Mouse (Mus musculus) regulatory T cell (primary cell): ENCODE measurements around the gene Ppbp.

ENCODE experiments used
- in situ Hi-C: fragments of 300-600 bp; cut with MboI, MseI; formaldehyde crosslinking; loops from one replicate; pipeline ENCODE4 v1.15.1; 2025; ENCODE audit warnings: high pct_unique_total_duplicates

Ppbp gene

DNA sequence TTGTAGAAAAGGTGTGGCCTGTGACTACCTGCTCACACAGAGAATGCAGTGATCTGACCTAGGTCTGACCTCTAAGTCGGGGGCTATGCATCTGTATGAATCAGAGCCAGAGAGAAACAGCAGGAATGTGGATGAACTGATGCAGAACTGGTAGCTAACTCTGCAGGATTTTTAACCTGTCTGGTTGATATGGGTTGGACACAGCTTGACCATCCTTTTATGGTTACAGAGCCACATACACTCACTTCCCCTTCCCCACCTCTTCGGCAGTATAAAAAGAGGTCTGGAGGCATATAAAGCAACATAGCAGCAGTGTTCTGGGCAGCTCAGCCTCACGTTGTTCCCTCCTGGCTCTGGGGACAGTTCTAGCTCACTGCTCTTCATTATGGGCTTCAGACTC is at the start of gene Ppbp:
Ppbp (plus strand) TSS at position 301 of the 400 bp plus-strand sequence.
- in situ Hi-C loops, result no loop called here

DNA sequence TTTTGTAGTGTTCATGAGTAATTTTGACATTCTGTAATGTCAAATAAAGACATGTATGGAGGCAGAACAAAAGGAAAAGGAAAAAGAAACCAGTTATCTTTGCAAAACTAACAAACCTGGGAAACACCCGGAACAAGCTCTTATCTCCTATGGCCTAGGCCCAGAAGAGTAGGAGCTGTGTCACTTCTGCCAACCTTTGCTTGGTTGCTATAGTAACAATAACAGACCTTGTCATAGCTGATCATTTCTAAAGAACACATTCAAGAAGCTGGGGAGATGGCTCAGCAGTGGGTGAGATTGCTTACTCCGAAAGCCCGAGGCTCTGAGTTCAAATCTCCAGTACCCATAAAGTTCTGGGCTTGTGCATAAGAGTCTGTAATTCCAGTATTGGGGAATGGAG is 45.7 kb upstream of the Ppbp start:
- in situ Hi-C loops, result no loop called here

DNA sequence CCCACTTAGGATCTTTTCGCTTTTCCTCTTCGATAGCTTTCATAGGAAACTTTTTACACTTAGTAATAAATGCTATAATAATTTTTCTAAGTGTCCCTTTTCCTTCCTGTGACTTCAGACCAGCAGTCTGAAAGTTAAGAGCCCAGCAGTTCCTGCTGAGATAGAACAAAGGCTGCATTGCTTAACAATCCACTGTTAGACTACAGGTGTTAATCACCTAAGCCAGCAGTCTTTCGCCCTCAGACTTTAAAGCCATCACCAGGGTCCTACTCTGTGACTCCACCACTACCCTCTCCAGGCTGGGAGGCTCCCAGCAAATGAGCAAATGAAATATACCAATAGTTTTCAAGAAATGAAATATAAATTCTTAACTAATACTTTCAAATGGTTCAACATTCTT is 40.1 kb upstream of the Ppbp start:
- in situ Hi-C loops, result no loop called here

DNA sequence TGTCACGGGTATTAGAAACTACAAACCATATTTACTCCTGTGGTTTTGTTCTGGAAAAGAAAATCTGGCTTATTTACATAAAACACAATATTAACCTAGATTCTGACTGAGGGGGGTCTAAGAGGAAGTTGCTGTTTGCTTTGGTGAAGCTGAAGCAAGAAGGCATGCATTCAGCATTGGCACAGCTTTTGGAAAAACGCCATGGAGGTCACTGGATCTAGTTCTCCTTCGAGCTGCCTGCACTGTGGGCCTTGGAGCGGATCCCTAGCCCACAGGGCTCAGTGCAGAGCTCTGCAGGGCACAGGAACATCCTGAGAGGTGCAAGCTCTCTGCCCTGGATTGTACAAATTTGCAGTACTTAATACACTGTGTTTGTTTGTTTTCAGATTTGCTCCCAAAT is 36.8 kb upstream of the Ppbp start:
- in situ Hi-C loops, result no loop called here

DNA sequence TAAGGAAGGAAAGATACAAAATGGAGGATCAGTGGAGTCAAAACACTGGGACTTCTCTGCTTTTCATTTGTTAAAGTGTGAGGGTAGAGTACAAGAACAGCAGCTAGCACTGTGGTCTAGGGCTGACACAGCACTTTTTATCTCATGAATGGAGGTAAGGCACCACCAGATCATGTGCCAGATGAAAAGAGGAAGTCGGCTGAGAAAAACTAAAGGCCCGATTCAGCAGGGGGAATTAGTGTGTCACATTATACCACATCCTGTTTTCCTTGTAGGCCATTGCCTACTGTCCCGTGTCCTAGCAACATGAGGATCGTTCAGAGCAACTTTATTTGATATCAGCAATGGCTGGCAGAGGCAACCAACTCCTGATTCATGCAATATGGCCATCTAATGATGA is 26.3 kb upstream of the Ppbp start:
- in situ Hi-C loops, result no loop called here

DNA sequence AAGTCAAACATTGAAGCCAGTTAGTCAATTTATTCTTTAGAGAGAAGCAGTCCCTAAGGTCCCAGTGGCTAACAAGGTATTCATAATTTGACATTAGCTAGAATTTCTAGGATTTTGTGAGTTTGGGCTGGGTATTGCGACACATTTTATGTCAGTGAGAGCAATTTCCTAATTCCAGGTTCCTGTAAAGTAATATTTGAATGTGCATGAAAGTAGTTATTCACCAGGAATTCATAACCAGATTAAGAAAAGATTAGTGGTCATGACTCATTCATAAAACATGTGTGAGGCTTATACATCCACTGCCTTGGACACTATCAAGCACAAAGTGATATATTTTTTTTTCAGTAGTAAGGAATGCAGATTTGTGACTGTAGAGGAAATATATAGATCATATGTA is 14.4 kb upstream of the Ppbp start:
- in situ Hi-C loops, result no loop called here

DNA sequence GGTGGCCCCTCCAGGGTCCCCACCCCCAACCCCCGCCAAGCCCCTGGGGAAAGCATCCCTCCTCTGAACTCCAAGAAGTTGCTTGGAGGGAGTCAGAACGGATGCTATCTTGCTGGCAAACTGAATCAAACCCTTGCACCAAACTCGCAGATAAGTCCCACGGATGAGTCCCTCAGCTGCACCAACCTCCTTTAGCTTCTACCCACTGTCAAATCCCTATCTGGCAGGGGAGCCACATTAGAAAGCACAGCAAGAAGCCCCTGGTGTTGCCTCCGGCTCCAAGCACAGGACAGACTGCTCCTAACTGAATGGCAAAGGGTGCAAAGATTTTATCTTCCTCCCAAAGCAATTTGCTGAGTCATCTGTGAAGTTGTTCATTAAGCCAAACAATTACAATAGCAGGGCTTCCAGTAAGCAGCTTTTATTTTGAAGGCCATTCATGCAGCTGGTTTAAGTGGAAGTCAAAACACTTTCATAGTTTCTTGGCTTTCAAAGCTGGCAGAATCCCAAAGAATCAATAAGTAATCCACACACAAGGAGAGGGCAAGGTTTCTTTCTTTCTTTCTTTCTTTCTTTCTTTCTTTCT is 10.2 kb upstream of the Ppbp start:
- in situ Hi-C loops, result no loop called here

DNA sequence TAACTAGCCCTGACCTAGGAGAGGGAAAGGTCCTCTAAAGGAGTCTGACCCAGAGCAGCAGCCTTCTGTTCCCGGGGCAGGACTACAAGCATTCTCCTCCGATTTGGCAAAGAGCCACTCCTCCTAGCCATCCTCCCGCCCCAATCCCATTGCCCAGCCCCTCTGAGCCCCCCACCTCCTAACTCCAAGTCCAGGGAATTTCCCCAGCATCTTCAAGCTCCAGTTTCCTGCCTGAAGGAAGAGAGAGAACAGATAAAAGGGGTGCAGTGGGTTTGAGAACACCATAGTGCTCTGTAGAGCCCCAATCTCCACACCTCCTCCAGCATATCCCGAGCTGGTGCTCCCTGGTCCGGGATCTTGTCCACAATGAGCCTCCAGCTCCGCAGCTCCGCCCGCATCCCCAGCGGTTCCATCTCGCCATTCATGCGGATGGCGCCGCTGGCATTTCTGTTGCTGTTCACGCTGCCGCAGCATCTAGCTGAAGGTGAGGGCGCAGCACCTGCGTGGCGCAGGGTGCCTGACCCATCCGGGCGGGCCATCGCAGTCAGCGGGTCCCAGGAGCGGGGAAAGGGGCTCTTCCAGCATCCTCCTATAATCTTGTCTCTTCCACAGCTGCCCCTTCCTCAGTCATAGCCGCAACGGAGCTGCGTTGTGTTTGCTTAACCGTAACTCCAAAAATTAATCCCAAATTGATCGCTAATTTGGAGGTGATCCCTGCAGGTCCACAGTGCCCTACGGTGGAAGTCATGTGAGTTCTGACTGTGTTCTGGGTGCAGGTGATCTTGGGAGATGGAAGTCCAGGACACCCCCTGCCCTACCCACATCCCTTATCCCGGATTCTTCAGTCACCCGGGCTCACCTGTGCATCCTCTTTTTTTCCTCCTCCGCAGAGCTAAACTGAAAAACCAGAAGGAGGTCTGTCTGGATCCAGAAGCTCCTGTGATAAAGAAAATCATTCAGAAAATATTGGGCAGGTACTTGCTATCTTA is 8.9 kb upstream of the Ppbp start, which contains the start of gene Cxcl5:
Cxcl5 (plus strand) TSS at position 284 of the 989 bp plus-strand sequence.
- in situ Hi-C loops, result no loop called here

DNA sequence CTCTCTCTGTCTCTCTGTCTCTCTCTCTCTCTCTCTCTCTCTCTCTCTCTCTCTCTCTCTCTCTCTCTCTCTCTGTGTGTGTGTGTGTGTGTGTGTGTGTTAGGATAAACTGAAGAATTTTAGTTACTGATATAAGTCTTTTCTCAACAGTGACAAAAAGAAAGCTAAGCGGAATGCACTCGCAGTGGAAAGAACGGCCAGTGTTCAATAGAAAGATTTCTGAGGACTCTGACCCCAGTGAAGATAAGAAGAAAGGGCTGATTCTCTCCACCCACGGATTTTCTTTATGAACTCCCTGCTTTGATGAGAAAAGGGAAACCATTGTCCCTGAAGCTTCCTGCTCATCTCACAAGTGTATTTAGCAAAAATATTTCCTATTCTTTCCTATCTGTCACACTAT is 8.0 kb upstream of the Ppbp start:
- in situ Hi-C loops, result no loop called here

DNA sequence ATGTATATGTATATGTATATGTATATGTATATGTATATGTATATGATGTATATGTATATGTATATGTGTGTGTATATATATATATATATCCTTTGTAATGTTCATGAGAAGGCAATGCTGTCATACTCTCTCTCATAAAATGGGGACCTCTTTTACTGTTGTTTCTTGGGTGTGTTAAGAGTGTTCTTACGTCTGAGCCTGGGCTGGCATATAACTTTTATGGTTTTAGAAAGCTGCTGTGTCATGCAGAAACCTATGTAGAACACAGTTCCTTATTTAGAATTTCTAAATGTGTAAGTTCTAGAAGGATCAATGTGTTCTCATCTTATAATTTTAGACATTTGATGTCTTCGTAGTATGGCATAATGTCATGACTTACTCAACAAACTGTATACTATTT is 7.5 kb upstream of the Ppbp start:
- in situ Hi-C loops, result no loop called here

DNA sequence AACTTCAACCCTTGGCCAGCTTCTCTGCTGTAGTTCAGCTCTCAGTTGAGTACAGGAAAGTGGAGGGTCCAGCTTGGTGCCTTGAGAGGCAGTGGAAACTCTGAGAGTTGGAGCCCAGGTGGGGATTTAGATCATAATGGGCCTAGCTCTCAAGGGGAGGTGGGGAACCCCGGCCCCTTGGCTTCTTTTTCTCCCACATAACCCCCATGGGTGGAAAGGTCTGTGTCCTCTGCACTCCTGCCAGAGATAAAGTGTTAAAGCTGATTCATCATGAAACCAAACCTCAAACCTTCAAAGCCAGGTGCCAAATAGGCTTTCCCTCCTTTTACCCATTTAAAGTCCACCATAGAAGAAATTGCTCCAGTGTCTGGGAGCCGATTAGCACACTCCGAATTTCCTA is 6.5 kb upstream of the Ppbp start:
- in situ Hi-C loops, result no loop called here

DNA sequence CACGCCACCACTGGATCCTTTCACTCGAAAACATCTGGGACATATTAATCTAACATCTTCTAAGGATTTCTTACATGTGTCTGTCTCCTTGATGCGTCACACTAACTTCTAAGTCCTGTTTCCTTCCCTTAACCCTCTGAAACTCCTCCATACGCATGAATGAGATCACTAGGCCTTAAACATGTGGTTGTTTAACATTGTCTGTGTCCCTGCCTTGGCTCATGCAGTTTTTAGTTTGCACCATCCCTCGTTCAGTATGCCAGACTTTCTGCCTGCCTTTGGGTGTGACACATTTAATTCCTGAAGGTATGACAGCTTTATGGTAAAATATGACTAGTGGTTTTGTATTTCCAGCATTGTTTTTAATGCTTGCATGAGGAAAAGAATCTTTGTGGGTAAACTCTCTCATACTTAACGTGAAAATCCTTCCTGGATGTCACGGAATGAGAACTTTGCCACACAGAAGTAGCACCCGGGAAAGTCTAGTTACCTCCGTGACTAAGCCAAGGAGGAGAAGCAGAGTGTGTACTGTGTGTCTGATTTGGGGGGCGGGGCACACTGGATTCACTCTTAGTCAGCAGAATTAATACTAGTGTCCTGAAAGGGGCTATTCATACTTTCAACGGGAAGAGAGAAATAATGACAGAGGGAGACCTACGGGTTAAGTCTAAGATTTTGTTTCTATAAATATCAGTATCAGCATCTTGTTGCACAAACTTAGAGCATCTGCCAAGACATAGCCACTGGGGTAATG is 4.2 kb upstream of the Ppbp start:
- in situ Hi-C loops, result no loop called here

DNA sequence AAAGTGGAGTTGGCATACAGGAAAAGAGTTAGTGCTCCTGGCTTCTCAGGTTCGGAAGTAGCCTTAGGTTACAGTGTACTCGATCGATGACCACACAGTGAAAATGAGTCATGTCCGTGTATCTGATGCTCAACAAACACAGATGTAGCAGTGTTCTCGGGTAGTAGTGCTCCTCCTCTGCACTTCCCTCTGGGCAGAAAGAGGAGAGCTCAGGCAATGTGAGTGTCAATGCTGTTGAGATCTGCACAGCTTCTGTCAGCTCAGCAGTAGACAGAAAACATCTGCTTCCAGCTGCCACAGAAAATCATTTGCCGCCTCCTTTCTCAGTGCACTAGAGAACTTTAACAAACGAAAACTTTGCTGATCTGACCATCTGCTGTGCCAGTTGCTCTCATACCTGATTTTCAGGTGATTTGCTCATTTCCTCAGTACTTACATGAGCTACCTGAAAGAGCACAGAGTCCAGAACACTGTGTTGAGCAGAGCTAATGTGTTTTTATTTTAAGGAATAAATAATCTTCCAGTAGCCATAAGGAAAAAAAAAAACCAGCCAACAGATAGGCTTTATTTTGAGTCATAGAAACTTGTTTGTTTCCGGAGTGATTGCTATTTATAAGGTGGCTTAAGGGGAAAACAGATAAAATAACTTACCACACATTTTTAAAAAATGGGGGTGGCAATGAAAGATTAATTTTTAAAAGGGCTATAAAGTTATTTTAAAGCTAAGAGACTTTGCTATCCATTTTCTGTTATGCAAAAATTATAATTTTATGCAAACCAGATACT is 2.3 kb upstream of the Ppbp start:
- in situ Hi-C loops, result no loop called here

DNA sequence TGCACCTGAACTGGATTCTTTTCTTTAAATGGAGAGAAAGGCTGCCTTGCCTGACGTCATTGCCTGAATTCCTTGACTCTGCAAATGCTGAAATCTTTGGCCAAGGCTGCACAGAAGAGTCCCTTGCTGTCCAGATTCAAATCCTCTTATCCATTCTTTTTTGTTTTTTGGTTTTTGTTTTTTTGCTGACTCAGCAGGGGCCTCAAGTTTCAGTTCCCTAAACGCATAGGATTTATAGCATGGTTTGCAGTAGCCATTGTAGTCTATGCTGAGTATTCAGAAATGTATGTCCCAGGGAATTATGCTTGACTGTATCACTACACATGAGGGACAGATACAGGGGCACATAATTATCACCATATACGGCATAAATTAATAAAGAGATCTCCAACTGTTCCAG is 3.1 kb downstream of the Ppbp start:
- in situ Hi-C loops, result no loop called here

DNA sequence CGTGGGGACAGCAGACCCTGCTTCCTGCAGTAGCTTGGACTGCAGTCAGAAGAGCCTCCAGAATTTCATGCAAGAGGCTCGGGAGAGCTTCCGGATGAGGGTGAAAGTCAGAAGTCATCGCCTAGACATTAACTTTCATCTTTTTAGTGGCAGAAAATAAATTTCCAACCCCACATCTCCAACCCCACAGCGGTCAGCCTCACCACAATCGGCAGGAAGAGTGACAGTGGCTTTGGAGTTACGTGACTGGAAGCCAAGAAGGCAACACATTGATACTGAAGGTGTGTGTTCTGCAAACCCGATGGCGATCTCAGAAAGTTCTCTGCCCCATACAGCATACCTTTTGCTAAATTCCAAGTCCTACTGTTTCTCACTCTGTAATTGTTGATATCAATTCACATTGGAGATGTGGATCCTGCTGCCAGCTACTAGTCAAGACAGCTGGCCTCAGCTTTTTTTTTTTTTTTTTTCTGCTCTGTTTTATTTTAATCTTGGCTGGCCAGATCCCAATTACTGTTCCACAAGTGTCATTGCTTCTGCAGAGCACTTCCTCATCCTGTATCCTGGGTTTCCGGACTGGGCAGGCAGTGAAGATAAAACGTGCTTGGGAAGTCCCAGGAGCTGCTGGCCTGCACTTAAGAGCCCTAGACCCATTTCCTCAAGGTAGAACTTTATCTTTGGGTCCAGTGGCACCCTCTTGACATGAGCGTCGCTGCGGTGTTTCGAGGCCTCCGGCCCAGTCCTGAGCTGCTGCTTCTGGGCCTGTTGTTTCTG is 3.7 kb downstream of the Ppbp start, which contains the start of gene Pf4:
Pf4 (plus strand) TSS at position 556 of the 774 bp plus-strand sequence.
- in situ Hi-C loops, result no loop called here

DNA sequence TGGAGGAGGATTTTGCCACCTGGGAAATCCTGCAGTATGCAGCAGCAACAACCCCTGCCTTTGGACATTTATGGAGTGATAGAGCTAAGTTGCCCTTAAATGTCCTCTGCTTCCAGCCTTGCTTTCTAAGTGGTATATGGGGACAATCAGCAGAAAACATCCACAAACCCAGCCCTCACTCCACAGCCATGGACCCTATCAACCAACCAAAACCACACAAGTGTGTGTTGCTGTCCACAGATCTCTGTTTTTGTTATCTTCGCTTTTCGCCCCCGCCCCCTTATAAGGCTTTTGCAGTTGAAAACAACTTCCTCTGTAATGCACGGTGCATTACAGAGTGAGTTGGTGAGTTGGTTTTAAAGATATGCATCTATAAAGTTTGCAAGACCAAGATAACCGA is 7.2 kb downstream of the Ppbp start:
- in situ Hi-C loops, result no loop called here

DNA sequence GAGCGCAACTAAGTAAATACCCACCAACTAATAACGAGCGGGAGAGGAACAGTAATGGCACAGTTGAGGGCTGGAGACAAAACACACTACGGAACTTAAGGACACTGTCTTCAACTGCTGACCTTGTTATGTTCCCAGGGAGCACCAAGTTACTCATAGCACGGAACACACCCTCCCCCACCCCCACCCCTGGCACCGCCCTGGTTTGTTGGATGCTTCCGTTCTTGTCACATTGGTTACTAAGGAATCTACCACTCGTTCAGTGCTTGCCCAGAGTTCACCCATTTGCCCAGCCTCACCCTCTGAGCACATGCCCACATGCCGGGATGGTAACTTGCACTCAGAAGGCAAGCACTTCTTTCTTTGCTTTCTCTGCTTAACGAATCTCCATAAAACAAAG is 9.3 kb downstream of the Ppbp start:
- in situ Hi-C loops, result no loop called here

DNA sequence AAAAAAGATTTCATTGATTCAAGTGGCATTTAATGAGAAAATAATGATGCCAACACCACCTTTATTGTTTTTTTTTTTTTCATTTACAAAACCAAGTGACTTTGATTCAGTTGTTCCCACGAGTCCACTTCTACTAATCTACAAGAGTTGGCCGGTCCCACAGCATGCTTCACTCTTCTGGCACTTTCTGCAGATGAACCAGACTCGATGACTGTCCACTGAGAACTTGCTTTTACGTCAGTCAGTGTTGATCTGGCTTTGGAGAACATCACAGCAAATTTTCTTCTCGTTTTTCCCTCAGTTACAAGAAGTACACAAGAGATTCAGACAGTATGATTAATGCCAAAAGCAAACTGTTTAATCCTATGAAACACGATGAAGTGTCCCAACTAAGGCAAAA is 10.5 kb downstream of the Ppbp start:
- in situ Hi-C loops, result no loop called here

DNA sequence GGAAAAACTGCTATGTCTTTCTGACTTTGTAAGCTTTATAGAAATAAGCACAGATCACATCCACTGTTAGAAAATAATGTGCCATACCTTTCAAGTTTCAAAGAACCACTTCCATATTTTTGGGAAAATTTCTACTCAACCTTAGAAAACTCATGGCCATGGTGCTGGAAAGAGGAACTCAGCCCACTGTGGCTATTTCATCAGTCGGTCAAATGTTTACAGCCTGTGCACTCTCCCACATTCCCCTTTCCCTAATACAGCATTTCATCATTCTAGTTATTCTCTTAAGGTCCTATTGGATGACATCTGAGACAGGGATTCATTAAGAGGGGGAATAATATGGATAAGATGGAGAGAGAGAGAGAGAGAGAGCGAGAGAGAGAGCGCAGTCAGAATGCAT is 15.4 kb downstream of the Ppbp start:
- in situ Hi-C loops, result no loop called here
